Mouse (Mus musculus): ENCODE data around the gene 1700001C02Rik. TPM values are rescaled to one million over a fixed set of nuclear protein-coding genes. Genes with fewer than 3 reads are reported as not detected.
A peak's percentile ranks its signal among the peaks of the same experiment; 100 is the strongest.

1700001C02Rik gene
- polyA plus RNA-seq, 1 experiment = not detected

DNA sequence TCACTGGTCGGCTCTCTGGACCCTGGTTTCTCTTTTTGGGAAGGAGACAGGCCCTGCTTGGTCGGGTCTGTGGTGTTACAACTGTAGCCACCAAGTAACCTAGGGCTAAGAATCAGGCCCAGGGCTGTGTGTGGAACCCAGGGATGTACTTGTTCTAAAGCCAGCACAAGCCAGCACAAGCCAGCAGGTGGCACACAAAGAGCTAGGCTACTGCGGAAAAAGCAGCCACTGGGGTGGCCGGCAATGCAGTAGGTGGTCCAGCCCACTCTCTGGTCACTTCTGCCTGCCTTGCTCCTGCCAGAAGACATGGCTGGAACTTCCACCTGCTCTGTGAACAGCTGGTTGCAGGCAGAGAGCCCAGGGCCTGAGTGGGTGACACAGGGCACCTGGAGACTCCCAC, 5.7 kb upstream of the 1700001C02Rik start:
- H3K4me1 ChIP-seq (ENCODE audit: control insufficient read depth, insufficient read depth, low read length) = no peaks in the 10 kb centered on the region
- H3K27ac ChIP-seq (ENCODE audit: insufficient read depth, low read length) = no peak overlapping the region
- no peak overlapping the region for H3K4me3 ChIP-seq (ENCODE audit: insufficient read depth, low read length)
- no peak for TF ChIP-seq CTCF (IDR thresholded peaks at IDR 0.05; ENCODE audit: borderline replicate concordance, insufficient read depth, low read length)
- TF ChIP-seq POLR2A (IDR thresholded peaks at IDR 0.05; ENCODE audit: low read depth, low read length) = no peak

DNA sequence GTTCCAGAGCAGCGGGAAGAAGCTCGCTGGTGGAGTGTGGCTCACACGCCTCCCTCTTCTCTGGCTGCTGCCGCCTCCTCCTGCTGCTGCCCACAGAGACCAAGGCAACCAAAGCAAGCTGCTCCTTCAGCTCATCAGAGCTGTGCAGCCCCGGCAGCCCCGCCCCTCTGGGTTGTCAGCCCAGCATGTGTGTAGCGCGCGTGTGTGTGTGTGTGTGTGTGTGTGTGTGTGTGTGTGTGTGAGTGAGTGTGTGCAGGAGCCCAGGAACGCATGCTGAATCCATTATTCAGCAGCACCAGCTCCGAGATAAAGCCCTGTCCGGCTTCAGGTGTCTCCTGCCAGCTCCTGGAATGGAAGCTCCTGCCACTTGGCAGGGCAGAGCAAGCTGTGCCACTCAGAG, 4.0 kb upstream of the 1700001C02Rik start, which contains the start of gene Otof:
Gene Otof, minus strand, starts transcription at position 112 of the 400 bp plus-strand sequence.
- no peak within 1 kb of the TSS for H3K27ac ChIP-seq (ENCODE audit: insufficient read depth, low read length)
- H3K4me3 ChIP-seq (ENCODE audit: insufficient read depth, low read length) = no peak within 1 kb of the TSS

DNA sequence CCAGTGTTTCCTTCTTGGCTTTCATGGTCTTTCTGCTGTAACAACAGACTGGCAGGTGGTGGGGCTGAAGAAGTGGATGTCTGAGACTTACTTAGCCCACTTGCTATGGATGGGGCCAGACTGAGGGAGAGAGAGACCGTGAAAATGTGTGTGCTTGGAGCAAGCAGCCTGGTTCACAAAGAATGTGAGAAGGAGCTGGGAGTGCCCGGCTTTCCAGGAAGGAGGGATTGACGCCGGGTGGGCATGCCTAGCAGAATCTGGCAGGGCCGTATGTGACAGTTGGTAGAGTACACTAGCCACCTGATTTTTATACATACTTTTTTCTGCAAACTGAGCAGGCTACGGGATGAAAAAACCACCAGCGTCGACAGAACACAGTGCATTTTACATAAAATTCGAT, 468 bp downstream of the 1700001C02Rik start:
- Histone ChIP-seq H3K4me1 (ENCODE audit: control insufficient read depth, insufficient read depth, low read length) (no peaks in the 10 kb centered on the region), H3K27ac (ENCODE audit: insufficient read depth, low read length) (no peak overlapping the region), H3K4me3 (ENCODE audit: insufficient read depth, low read length) (no peak overlapping the region)
- TF ChIP-seq POLR2A (IDR thresholded peaks at IDR 0.05; ENCODE audit: low read depth, low read length) (no peak), CTCF (IDR thresholded peaks at IDR 0.05; ENCODE audit: borderline replicate concordance, insufficient read depth, low read length) (no peak)

More for the DNA sequence above, 4.0 kb upstream of the 1700001C02Rik start, which contains the start of gene Otof:
- no peak for TF ChIP-seq POLR2A (IDR thresholded peaks at IDR 0.05; ENCODE audit: low read depth, low read length)
- no peak for TF ChIP-seq CTCF (IDR thresholded peaks at IDR 0.05; ENCODE audit: borderline replicate concordance, insufficient read depth, low read length)
- H3K4me1 ChIP-seq (ENCODE audit: control insufficient read depth, insufficient read depth, low read length) = no peaks in the 10 kb centered on the region

DNA sequence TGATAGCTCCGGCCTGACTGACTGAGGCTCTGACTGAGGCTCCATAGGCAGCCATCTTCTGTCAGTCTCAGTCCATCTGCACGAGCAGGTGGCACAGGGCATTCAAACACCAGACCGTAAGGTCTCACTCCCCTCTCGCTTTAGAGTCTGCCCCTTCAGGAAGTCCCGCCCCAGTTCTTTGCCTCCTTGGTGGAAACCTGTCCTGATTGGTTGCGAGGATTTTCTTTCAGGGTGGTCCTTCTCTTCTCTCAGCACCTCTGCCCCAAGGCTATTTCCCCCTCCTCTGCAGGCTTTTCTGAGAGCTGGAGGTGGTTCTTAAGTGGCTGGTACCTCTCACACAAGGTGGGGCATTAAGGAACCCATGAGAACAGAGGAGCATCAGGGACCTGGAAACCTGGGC, 4.6 kb downstream of the 1700001C02Rik start:
- H3K4me3 ChIP-seq (ENCODE audit: insufficient read depth, low read length) = no peak overlapping the region
- no peak for TF ChIP-seq POLR2A (IDR thresholded peaks at IDR 0.05; ENCODE audit: low read depth, low read length)
- H3K4me1 ChIP-seq (ENCODE audit: control insufficient read depth, insufficient read depth, low read length) = no peaks in the 10 kb centered on the region
- no peak overlapping the region for H3K27ac ChIP-seq (ENCODE audit: insufficient read depth, low read length)

DNA sequence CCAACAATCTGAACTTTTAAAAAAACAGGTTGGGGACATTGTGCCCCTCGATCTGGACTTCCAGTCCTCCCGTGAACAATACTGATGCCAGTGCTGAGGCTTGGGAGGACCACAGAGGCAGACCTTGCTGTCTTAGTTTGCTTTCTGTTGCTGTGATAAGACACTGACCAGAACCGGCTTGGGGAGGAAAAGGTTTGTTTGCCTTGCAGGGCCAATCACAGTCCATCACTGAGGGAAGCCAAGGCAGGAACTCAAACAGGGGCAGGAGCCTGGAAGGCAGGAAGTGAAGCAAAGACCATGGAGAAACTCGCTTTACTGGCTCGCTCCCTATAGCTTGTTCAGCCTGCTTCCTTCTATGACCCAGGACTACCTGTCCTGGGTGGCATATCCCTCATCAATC, 6.3 kb downstream of the 1700001C02Rik start:
- no peaks in the 10 kb centered on the region for H3K4me1 ChIP-seq (ENCODE audit: control insufficient read depth, insufficient read depth, low read length)
- no peak overlapping the region for H3K4me3 ChIP-seq (ENCODE audit: insufficient read depth, low read length)
- no peak overlapping the region for H3K27ac ChIP-seq (ENCODE audit: insufficient read depth, low read length)
- TF ChIP-seq POLR2A (IDR thresholded peaks at IDR 0.05; ENCODE audit: low read depth, low read length) (no peak), CTCF (IDR thresholded peaks at IDR 0.05; ENCODE audit: borderline replicate concordance, insufficient read depth, low read length) (no peak)

DNA sequence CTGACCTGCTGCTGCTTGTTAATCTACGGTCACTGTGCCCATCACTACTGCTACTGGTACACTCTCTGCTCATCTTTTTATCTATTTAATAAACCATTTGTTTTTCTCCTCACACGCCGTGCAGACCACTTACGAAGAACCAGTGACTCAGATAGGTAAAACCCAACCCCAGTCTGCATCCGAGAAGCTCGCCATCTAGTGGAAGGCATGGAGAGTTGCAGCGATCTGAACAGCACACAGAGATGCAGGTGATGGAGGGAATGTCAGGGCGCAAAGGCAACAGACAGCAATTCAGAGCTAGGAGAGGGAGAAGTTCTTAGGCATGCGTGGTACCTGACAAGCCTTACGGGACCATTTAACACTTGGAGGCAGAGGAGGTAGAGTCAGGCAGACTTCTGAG, 10.7 kb downstream of the 1700001C02Rik start:
- Histone ChIP-seq H3K4me1 (ENCODE audit: control insufficient read depth, insufficient read depth, low read length) (no peaks in the 10 kb centered on the region), H3K27ac (ENCODE audit: insufficient read depth, low read length) (no peak overlapping the region), H3K4me3 (ENCODE audit: insufficient read depth, low read length) (no peak overlapping the region)
- peak; percentile 66; the same call in 1 of the 2 replicates for TF ChIP-seq CTCF (IDR thresholded peaks at IDR 0.05; ENCODE audit: borderline replicate concordance, insufficient read depth, low read length)
- TF ChIP-seq POLR2A (IDR thresholded peaks at IDR 0.05; ENCODE audit: low read depth, low read length) = no peak

DNA sequence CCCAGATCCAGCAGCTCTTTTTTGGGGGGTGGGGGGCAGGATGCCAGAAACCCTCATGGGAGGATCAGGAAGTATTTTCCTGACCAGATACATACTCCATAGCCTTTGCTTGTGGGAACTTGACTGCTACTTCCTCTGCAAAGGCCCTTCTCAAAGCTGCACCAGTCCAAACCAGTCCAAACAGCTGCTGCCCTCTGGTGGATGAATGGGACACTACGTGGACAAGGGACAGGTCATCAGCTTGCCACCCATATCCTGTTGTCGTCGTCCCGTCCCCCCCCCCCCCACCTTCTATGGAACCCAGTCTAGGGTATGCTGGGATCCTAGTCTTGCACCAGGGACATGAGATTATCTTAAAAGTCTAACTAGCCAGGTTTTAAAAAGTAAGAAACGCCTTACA, 16.5 kb downstream of the 1700001C02Rik start:
- TF ChIP-seq CTCF (IDR thresholded peaks at IDR 0.05; ENCODE audit: borderline replicate concordance, insufficient read depth, low read length) = peak; percentile 93
- TF ChIP-seq POLR2A (IDR thresholded peaks at IDR 0.05; ENCODE audit: low read depth, low read length) = no peak
- Histone ChIP-seq H3K4me3 (ENCODE audit: insufficient read depth, low read length) (no peak overlapping the region), H3K27ac (ENCODE audit: insufficient read depth, low read length) (no peak overlapping the region), H3K4me1 (ENCODE audit: control insufficient read depth, insufficient read depth, low read length) (no peaks in the 10 kb centered on the region)

DNA sequence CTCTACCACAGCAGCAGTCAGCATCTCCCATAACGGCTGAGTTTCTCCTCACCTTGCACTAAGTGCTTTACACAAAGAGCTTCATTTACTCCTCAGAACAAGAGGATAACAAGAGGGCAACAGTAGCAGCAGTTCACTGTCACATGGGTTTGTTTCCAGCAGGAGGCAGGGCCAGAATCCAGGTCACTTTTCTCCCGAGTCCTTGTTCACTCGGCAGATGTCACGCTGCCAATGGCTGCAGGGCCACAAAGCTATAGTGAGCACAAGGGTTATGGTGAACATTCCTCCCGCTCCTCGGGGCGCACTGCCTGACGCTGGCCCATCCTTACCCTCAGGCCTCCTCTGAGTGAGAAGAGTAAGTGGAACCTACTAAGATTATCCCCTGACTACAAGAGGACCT, 17.7 kb downstream of the 1700001C02Rik start:
- TF ChIP-seq CTCF (IDR thresholded peaks at IDR 0.05; ENCODE audit: borderline replicate concordance, insufficient read depth, low read length) (no peak), POLR2A (IDR thresholded peaks at IDR 0.05; ENCODE audit: low read depth, low read length) (no peak)
- H3K4me1 ChIP-seq (ENCODE audit: control insufficient read depth, insufficient read depth, low read length) = no peaks in the 10 kb centered on the region
- H3K4me3 ChIP-seq (ENCODE audit: insufficient read depth, low read length) = no peak overlapping the region
- H3K27ac ChIP-seq (ENCODE audit: insufficient read depth, low read length) = no peak overlapping the region

DNA sequence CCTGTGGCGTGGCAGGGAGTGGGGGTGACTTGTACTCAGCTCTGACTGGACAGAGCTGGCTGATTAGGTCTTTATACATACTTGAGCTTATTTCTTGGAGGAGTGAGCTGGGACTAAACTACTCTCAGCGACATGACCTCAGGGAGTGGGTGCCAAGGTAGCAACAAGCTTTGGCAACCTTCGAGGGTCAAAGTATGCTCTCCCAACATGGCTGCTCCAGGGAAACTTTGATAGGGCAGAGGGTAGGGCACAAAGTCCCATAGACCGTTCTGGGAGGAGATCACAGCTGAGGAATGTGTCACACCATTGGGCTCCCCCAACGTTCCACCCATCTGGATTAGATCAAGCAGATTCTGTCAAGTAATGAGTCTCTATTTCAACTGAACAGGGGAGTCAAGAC, 18.7 kb downstream of the 1700001C02Rik start:
- Histone ChIP-seq H3K4me1 (ENCODE audit: control insufficient read depth, insufficient read depth, low read length) (no peaks in the 10 kb centered on the region), H3K4me3 (ENCODE audit: insufficient read depth, low read length) (no peak overlapping the region)
- TF ChIP-seq CTCF (IDR thresholded peaks at IDR 0.05; ENCODE audit: borderline replicate concordance, insufficient read depth, low read length) (no peak), POLR2A (IDR thresholded peaks at IDR 0.05; ENCODE audit: low read depth, low read length) (no peak)

DNA sequence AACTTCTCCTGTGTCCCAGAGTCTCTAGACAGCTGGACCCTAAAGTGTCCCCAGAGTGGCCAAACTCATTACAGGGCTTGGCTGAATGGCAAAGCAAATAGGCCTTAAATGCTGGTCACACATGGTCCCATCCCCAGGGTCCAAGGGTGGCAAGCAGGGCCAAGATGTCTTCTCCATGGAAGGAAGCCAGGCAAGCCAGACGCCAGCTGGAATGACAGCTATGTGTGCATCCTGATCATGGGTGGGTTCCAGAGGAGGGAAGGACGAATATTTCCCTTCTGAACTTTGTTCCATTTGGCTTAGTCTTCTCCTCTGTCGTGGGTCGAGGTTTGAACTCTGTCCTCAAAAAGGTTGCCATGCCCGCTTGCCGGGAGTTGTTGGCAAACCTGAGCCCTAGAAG, 19.3 kb downstream of the 1700001C02Rik start:
- Histone ChIP-seq H3K4me1 (ENCODE audit: control insufficient read depth, insufficient read depth, low read length) (0 out of 2 replicates have a peak, but pooled peaks cover 3% of the 10 kb centered on the region), H3K27ac (ENCODE audit: insufficient read depth, low read length) (no peak overlapping the region), H3K4me3 (ENCODE audit: insufficient read depth, low read length) (no peak overlapping the region)
- no peak for TF ChIP-seq CTCF (IDR thresholded peaks at IDR 0.05; ENCODE audit: borderline replicate concordance, insufficient read depth, low read length)
- no peak for TF ChIP-seq POLR2A (IDR thresholded peaks at IDR 0.05; ENCODE audit: low read depth, low read length)

More for the DNA sequence above, 18.7 kb downstream of the 1700001C02Rik start:
- H3K27ac ChIP-seq (ENCODE audit: insufficient read depth, low read length) = no peak overlapping the region

DNA sequence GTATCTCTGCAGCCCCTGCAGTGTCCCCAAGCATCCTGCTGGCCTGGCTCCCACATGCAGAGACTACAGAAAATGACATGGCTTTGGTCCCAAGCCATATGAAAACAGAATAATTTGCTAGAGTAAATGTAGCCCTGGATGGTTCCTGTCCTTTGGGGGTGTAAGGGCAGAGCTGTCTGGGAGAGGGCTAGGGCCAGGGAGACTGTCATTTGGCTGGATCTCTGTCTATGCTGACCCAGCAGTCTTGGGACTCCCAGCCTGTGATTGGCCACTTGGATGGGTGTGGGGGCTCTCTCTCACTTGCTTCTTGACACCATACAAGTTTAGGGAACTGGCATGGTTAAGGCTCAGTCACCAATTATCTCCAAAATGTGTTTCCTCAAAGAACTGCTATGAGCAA, 24.4 kb downstream of the 1700001C02Rik start:
- Histone ChIP-seq H3K4me1 (ENCODE audit: control insufficient read depth, insufficient read depth, low read length) (peaks cover 16% of the 10 kb centered on the region), H3K27ac (ENCODE audit: insufficient read depth, low read length) (no peak overlapping the region), H3K4me3 (ENCODE audit: insufficient read depth, low read length) (no peak overlapping the region)
- TF ChIP-seq CTCF (IDR thresholded peaks at IDR 0.05; ENCODE audit: borderline replicate concordance, insufficient read depth, low read length) (no peak), POLR2A (IDR thresholded peaks at IDR 0.05; ENCODE audit: low read depth, low read length) (no peak)

Measured in embryonic fibroblast, embryonic 13.5 days (primary cell).